Mouse (Mus musculus): ENCODE measurements at regions not wholly inside any gene's neighbourhood (a gene's known extent, or its start where the extent isn't known, plus 50 kb on each side); places are given as distances from the start of the nearest gene placed in this dataset.
"Not testable (repeated sequence)": the region's sequence is repeated elsewhere in the genome, so short reads cannot be mapped to it uniquely, and the experiment has no call there.

GRCm38 (mm10) chr3:81805745-81806144 lies 126.7 kb upstream of the Ctso start:
- 59% methylated on average over 4 of the region's 4 CpGs for WGBS
- TF ChIP-seq POLR2A (IDR thresholded peaks at IDR 0.05; ENCODE audit: borderline replicate concordance, control insufficient read depth, low read depth, low read length) (no peak), CTCF (IDR thresholded peaks at IDR 0.05; ENCODE audit: control insufficient read depth, insufficient read depth, low read length) (no peak)
- no peaks in the 10 kb centered on the region for H3K4me1 ChIP-seq (ENCODE audit: control insufficient read depth, insufficient read depth, low read length)
- H3K27ac ChIP-seq (ENCODE audit: control insufficient read depth, insufficient read depth, low read depth, low read length, poor library complexity): no peak overlapping the region
- H3K4me3 ChIP-seq (replicated peaks; ENCODE audit: control insufficient read depth, low read depth, low read length): no peak overlapping the region

- TF ChIP-seq CTCF (IDR thresholded peaks at IDR 0.05; ENCODE audit: control insufficient read depth, insufficient read depth, low read length) (no peak), POLR2A (IDR thresholded peaks at IDR 0.05; ENCODE audit: borderline replicate concordance, control insufficient read depth, low read depth, low read length) (no peak)
These were observed 122.8 kb upstream of the Ctso start for GRCm38 (mm10) chr3:81809604-81810003.

GRCm38 (mm10) chr3:81820304-81820703 lies 112.1 kb upstream of the Ctso start:
- no peak overlapping the region for H3K27ac ChIP-seq (ENCODE audit: control insufficient read depth, insufficient read depth, low read depth, low read length, poor library complexity)
- WGBS: 79% methylated on average over 2 of the region's 2 CpGs
- H3K4me3 ChIP-seq (replicated peaks; ENCODE audit: control insufficient read depth, low read depth, low read length): no peak overlapping the region
- H3K4me1 ChIP-seq (ENCODE audit: control insufficient read depth, insufficient read depth, low read length): no peaks in the 10 kb centered on the region
- TF ChIP-seq POLR2A (IDR thresholded peaks at IDR 0.05; ENCODE audit: borderline replicate concordance, control insufficient read depth, low read depth, low read length) (no peak), CTCF (IDR thresholded peaks at IDR 0.05; ENCODE audit: control insufficient read depth, insufficient read depth, low read length) (no peak)

More at GRCm38 (mm10) chr3:81809604-81810003, 122.8 kb upstream of the Ctso start:
- 58% methylated on average over 2 of the region's 2 CpGs for WGBS
- Histone ChIP-seq H3K4me1 (ENCODE audit: control insufficient read depth, insufficient read depth, low read length) (no peaks in the 10 kb centered on the region), H3K27ac (ENCODE audit: control insufficient read depth, insufficient read depth, low read depth, low read length, poor library complexity) (no peak overlapping the region), H3K4me3 (replicated peaks; ENCODE audit: control insufficient read depth, low read depth, low read length) (no peak overlapping the region)

- TF ChIP-seq POLR2A (IDR thresholded peaks at IDR 0.05; ENCODE audit: borderline replicate concordance, control insufficient read depth, low read depth, low read length) (no peak), CTCF (IDR thresholded peaks at IDR 0.05; ENCODE audit: control insufficient read depth, insufficient read depth, low read length) (no peak)
- WGBS: no CpG with 5 or more reads among the region's 2 CpGs
- H3K27ac ChIP-seq (ENCODE audit: control insufficient read depth, insufficient read depth, low read depth, low read length, poor library complexity): no peak overlapping the region
- no peak overlapping the region for H3K4me3 ChIP-seq (replicated peaks; ENCODE audit: control insufficient read depth, low read depth, low read length)
- H3K4me1 ChIP-seq (ENCODE audit: control insufficient read depth, insufficient read depth, low read length): no peaks in the 10 kb centered on the region
These were observed 102.9 kb upstream of the Ctso start for GRCm38 (mm10) chr3:81829525-81829924.

- H3K4me3 ChIP-seq (replicated peaks; ENCODE audit: control insufficient read depth, low read depth, low read length): no peak overlapping the region
- H3K4me1 ChIP-seq (ENCODE audit: control insufficient read depth, insufficient read depth, low read length): no peaks in the 10 kb centered on the region
- no peak overlapping the region for H3K27ac ChIP-seq (ENCODE audit: control insufficient read depth, insufficient read depth, low read depth, low read length, poor library complexity)
- TF ChIP-seq CTCF (IDR thresholded peaks at IDR 0.05; ENCODE audit: control insufficient read depth, insufficient read depth, low read length) (no peak), POLR2A (IDR thresholded peaks at IDR 0.05; ENCODE audit: borderline replicate concordance, control insufficient read depth, low read depth, low read length) (no peak)
These were observed 102.3 kb upstream of the Ctso start for GRCm38 (mm10) chr3:81829966-81830599.

GRCm38 (mm10) chr3:81835380-81836157 lies 96.8 kb upstream of the Ctso start:
- no peak overlapping the region for H3K27ac ChIP-seq (ENCODE audit: control insufficient read depth, insufficient read depth, low read depth, low read length, poor library complexity)
- no peak overlapping the region for H3K4me3 ChIP-seq (replicated peaks; ENCODE audit: control insufficient read depth, low read depth, low read length)
- WGBS: 32% methylated on average over 11 of the region's 11 CpGs
- TF ChIP-seq POLR2A (IDR thresholded peaks at IDR 0.05; ENCODE audit: borderline replicate concordance, control insufficient read depth, low read depth, low read length) (no peak), CTCF (IDR thresholded peaks at IDR 0.05; ENCODE audit: control insufficient read depth, insufficient read depth, low read length) (no peak)
- no peaks in the 10 kb centered on the region for H3K4me1 ChIP-seq (ENCODE audit: control insufficient read depth, insufficient read depth, low read length)

- Histone ChIP-seq H3K4me3 (replicated peaks; ENCODE audit: control insufficient read depth, low read depth, low read length) (no peak overlapping the region), H3K4me1 (ENCODE audit: control insufficient read depth, insufficient read depth, low read length) (no peaks in the 10 kb centered on the region), H3K27ac (ENCODE audit: control insufficient read depth, insufficient read depth, low read depth, low read length, poor library complexity) (no peak overlapping the region)
- WGBS: 82% methylated on average over 7 of the region's 7 CpGs
- TF ChIP-seq POLR2A (IDR thresholded peaks at IDR 0.05; ENCODE audit: borderline replicate concordance, control insufficient read depth, low read depth, low read length): no peak
- no peak for TF ChIP-seq CTCF (IDR thresholded peaks at IDR 0.05; ENCODE audit: control insufficient read depth, insufficient read depth, low read length)
These were observed 95.9 kb upstream of the Ctso start for GRCm38 (mm10) chr3:81836478-81836877.

GRCm38 (mm10) chr3:81838121-81838520 lies 94.3 kb upstream of the Ctso start:
- 87% methylated on average over 9 of the region's 9 CpGs for WGBS
- H3K4me1 ChIP-seq (ENCODE audit: control insufficient read depth, insufficient read depth, low read length): not testable (repeated sequence)

More at GRCm38 (mm10) chr3:81838121-81838520, 94.3 kb upstream of the Ctso start:
- not testable (repeated sequence) for H3K27ac ChIP-seq (ENCODE audit: control insufficient read depth, insufficient read depth, low read depth, low read length, poor library complexity); H3K4me3 ChIP-seq (replicated peaks; ENCODE audit: control insufficient read depth, low read depth, low read length)

Data from bone marrow, adult 2 months (tissue).